In the genomic region with DNA sequence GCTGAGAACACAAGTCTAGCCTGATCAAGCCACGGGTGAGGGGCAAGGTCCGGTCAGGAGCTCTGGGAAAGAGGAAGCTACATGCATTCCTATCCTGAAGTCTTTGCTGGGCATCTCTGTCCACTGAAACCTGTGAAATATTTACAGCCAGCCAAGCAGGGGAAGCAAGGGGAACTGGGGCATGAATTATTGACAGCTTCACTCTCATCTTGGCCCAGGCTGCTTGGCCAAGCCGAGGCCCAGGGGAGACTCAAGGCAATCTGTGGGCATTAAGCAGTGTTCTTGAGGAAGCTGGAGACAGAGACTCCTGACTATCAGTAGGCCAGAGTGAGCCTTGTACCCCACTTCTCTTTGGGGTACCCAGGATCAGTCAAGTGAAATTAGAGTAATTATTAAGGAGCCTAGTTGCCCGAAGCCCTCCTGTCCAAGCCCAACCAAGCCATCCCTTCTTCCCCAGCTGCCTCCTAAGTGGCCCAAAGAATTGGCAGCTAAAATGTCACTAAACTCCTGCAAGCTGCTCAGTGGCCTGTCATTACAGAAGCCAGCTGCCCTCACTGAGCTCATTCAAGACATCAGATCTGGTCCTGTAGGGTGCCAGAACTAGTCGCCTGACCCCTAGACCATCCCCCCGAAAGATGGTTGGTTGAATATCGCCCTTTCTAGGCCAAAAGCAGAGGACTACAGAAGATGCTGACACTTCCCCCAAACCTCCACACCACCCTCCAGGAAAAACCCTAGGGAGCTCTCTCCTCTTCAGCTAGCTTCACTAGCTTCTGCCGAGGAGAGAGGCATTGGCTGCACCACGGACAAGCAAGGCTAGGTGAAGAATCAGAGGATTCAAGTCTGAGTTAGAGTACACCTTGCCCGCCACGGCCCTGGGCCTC, we compare ENCODE assay signal across 15 mouse cellular contexts.
DNase-seq lines count a peak whose midpoint lies in the region; ATAC-seq lines count a peak whose summit lies in the region.
"Had no signal": no experiment of that assay in that cellular context is flagged by ENCODE, and none has a peak within 500 bp of the region (broad histone marks: within the 10 kb centered on the region; RNA-seq: fewer than 3 reads in every experiment).

No protein-coding gene starts in this region.

- ATAC-seq in cerebellum, adult (ENCODE audit: insufficient number of reproducible peaks, low FRiP score, low TSS enrichment), result peak; percentile 56
- ATAC-seq: forebrain, embryonic 13.5 days; midbrain, embryonic 16.5 days had no signal

- no peak for DNase-seq in cerebellum, adult 11 months
- DNase-seq in Muller cell, postnatal 12 days (ENCODE audit: inconsistent ontology term), result peak; percentile 71
- peak; percentile 78 to 80 for DNase-seq in cerebellum, postnatal 14 days
- peak; percentile 12 for DNase-seq in kidney, postnatal 10 days
- DNase-seq in liver, result no peak
- no peak for DNase-seq in frontal cortex, postnatal 10 days (ENCODE audit: low spot score in 2 of 2)
- DNase-seq in lung, postnatal 36 days, result no peak
- DNase-seq: adrenal gland, postnatal 25 days; gastrocnemius, adult 2 months; heart, adult 2 months; heart, postnatal 10 days; thymus, adult 18-20 months had no signal

Comparison
In these comparisons a context has a peak if more than half of its experiments do, and no peak if none do; other contexts are left out.
1. DNase-seq: peak in Muller cell, postnatal 12 days (single experiment), cerebellum, postnatal 14 days (2 of 2) and kidney, postnatal 10 days (single experiment); none in cerebellum, adult 11 months (single experiment), liver (single experiment), frontal cortex, postnatal 10 days (0 of 2) and lung, postnatal 36 days (single experiment).